Mouse (Mus musculus) liver, adult 2 months (tissue): ENCODE measurements at regions not wholly inside any gene's neighbourhood (a gene's known extent, or its start where the extent isn't known, plus 50 kb on each side); places are given as distances from the start of the nearest gene placed in this dataset.

Experiments
- CTCF ChIP-seq: fragments of 200-500 bp; IDR thresholded peaks from 2 replicates; pipeline ENCODE4 v1.5.1; 2011; ENCODE audit warnings: low read depth, low read length, control low read depth
- POLR2A ChIP-seq: fragments of 200-500 bp; IDR thresholded peaks from 2 replicates; pipeline ENCODE4 v1.6.1; 2011; ENCODE audit warnings: low read length, control low read depth; ENCODE audit not compliant: insufficient read depth; ENCODE audit errors: extremely low read depth

- TF ChIP-seq POLR2A (no peak), CTCF (no peak)
These were observed 57.4 kb upstream of the Nr5a2 start for GRCm38 (mm10) chr1:137017642-137018041.
